Mouse (Mus musculus) layer of hippocampus, adult 11-12 months (tissue): ENCODE data around the gene Abcc1.

ENCODE experiments used
- DNase-seq: peaks from one replicate; pipeline ENCODE4 v3.0.0; 2022; ENCODE audit warnings: low spot score

The Abcc1 gene

DNA sequence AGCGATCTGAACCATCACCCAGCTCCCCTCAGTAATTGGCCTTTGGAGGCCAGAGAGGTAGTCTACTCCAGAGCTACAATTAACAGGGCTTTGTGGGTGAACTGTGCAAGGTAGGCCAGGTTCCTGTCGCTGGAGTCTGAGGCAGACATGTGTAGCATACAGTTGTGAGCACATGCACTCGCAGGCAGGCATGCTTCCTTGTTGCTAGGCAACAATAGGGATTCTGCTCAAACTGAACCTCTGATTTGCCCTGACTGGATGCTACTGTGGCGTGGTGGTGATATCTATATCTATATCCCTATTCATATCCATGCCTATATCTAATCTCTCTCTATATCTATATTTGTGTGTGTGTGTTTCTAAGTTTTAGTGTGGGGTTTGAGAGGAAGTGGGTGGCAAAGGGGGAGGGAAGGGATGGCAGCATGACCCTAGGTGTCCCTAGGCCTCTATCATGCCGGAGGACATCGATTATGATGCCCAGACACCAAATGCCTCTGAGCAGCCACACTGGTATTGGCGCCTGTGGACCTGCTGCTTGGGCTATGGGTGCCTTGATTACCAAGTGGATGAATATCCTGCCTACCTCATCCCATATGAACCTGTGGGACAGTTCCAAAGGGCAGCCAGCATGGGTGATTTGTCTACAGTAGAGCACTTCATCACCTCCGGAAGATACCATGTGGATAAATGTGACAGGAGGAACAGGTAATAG is 140.4 kb downstream of the Abcc1 start:
- no peak for DNase-seq

DNA sequence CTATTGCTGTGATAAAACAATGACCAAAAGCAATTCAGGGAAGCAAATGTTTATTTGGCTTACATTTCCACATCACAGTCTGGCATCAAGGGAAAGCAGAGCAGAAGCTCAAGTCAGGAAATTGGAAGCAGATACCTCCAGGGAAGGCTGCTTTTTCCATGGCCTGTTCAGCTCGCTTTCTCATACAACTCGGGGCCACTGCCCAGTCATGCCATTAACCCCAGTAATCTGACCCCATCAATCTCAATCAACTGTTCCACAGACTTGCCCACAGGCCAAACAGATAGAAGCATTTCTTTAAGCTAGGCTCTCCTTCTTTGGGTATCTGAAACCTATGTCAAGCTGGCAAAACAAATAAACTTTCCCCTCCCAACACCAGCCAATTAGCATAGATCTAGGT is 145.1 kb downstream of the Abcc1 start:
- DNase-seq: no peak
